Mouse (Mus musculus) olfactory bulb, adult 2 months (tissue): ENCODE measurements around the gene Ddrgk1. TPM values are rescaled to one million over a fixed set of nuclear protein-coding genes. Genes with fewer than 3 reads are reported as not detected.
A peak's percentile ranks its signal among the peaks of the same experiment; 100 is the strongest.

ENCODE experiments used
- H3K27ac ChIP-seq: fragments of 200-500 bp; 2 replicates; pipeline ENCODE4 v1.5.1; 2012; ENCODE audit warnings: low read depth, low read length; ENCODE audit not compliant: insufficient read depth
- H3K4me1 ChIP-seq: fragments of 200-500 bp; 2 replicates; pipeline ENCODE4 v1.6.1; 2012; ENCODE audit warnings: low read length; ENCODE audit not compliant: control insufficient read depth, insufficient read depth
- H3K4me3 ChIP-seq: fragments of 200-500 bp; 2 replicates; pipeline ENCODE4 v1.5.1; 2012; ENCODE audit warnings: mild to moderate bottlenecking, low read depth, low read length, moderate library complexity; ENCODE audit not compliant: insufficient read depth
- CTCF ChIP-seq: fragments of 200-500 bp; IDR thresholded peaks from 2 replicates; pipeline ENCODE4 v1.5.1; 2012; ENCODE audit warnings: low read depth, mild to moderate bottlenecking, low read length, moderate library complexity; ENCODE audit not compliant: insufficient read depth
- POLR2A ChIP-seq: fragments of 200-500 bp; IDR thresholded peaks from 2 replicates; pipeline ENCODE4 v1.6.1; 2012; ENCODE audit warnings: mild to moderate bottlenecking, low read depth, low read length, moderate library complexity; ENCODE audit not compliant: insufficient read depth
- WGBS: fragments of 180-500 bp; shearing (Covaris S2); methylation state at CpG from one replicate; pipeline ENCODE4 v1.1.7; 2018; 5-methylcytosine and 5-hydroxymethylcytosine counted together
- polyA plus RNA-seq: library from polyadenylated mRNA; stranded (reverse); fragments of >200 nt; gene quantifications from 2 replicates; pipeline ENCODE4 v1.2.4, GENCODE M21; 2012; ENCODE audit warnings: low replicate concordance; ENCODE audit not compliant: missing spikeins, insufficient read depth, insufficient read length

Ddrgk1 gene
- polyA plus RNA-seq, 1 experiment = not detected

- Histone ChIP-seq H3K4me3 (peak overlapping the region; percentile 87), H3K4me1 (peaks cover 10% of the 10 kb centered on the region), H3K27ac (no peak overlapping the region)
- TF ChIP-seq POLR2A = no peak
- no peak for TF ChIP-seq CTCF
- WGBS = 55% methylated on average over 6 of the region's 6 CpGs
Measured at GRCm38 (mm10) chr2:130641351-130642025, 23.0 kb downstream of the Ddrgk1 start.

GRCm38 (mm10) chr2:130639276-130639675, 25.2 kb downstream of the Ddrgk1 start:
- 87% methylated on average over 6 of the region's 6 CpGs for WGBS
- Histone ChIP-seq H3K27ac (no peak overlapping the region), H3K4me3 (no peak overlapping the region), H3K4me1 (peaks cover 29% of the 10 kb centered on the region)
- TF ChIP-seq CTCF = no peak

- H3K4me3 ChIP-seq = no peak overlapping the region
- TF ChIP-seq POLR2A (no peak), CTCF (no peak)
- WGBS = 56% methylated on average over 16 of the region's 16 CpGs
- peaks cover 35% of the 10 kb centered on the region for H3K4me1 ChIP-seq
- no peak overlapping the region for H3K27ac ChIP-seq
Measured at GRCm38 (mm10) chr2:130638101-130638611, 26.3 kb downstream of the Ddrgk1 start.

DNA sequence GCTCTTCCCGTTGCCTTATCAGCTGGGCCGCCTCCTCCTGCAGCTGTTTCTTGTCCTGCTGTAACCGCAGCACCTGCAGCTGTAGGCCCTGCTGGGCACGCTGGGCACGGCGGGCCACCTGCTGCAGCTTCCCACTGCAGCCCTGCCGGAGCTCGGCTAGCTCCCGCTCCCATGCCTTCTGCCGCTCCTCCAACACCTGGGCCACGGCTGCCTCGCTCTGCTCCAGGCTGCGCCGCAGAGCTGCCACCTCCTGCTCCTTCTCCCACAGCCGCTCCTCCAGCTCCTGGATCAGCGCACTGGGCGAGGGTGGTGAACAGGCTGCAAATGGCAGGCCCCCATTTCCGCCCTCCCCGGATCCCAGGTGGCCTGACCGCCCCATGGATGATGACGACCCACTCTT, 28.6 kb downstream of the Ddrgk1 start:
- no peak for TF ChIP-seq CTCF
- no peak for TF ChIP-seq POLR2A
- Histone ChIP-seq H3K4me1 (peaks cover 30% of the 10 kb centered on the region), H3K27ac (no peak overlapping the region), H3K4me3 (no peak overlapping the region)
- WGBS = 73% methylated on average over 21 of the region's 21 CpGs

DNA sequence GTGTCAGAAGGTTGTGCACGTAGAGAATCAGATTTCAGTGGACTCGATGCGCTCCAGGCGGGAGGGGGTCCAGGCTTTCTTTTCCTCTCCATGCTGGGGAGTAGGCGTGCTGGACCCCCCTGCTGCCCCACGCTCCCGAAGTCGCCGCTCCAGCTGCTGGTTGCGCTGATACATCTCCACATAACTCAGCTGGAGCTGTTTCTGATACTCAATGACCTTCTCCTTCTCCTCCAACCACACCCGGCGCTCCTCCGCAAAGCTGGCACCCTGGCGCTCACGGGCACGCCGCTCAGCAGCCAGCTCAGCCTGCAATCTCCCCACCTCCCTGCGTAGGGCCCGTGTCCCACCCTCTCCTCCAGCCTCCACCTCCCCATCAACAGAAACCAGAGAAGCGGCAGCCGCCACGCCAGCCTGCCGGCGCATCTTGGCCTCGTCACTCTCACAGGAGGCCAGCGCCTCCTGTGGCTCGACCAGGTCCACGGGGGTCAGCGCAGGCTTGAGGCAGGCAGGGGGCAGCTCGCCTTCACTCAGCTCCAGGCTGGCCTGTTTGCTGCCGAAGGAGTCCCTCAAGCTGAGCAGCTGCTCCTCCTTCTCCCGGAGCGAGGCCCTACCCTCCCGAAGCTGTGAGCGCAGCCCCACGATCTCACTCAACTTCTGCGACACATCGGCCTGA, 29.6 kb downstream of the Ddrgk1 start:
- WGBS = 31% methylated on average over 38 of the region's 38 CpGs
- TF ChIP-seq POLR2A = no peak
- TF ChIP-seq CTCF = no peak
- Histone ChIP-seq H3K4me3 (peak overlapping the region; percentile 45), H3K27ac (0 out of 2 replicates have a peak overlapping the region, but pooled peaks have one; percentile 13), H3K4me1 (peaks cover 30% of the 10 kb centered on the region)

DNA sequence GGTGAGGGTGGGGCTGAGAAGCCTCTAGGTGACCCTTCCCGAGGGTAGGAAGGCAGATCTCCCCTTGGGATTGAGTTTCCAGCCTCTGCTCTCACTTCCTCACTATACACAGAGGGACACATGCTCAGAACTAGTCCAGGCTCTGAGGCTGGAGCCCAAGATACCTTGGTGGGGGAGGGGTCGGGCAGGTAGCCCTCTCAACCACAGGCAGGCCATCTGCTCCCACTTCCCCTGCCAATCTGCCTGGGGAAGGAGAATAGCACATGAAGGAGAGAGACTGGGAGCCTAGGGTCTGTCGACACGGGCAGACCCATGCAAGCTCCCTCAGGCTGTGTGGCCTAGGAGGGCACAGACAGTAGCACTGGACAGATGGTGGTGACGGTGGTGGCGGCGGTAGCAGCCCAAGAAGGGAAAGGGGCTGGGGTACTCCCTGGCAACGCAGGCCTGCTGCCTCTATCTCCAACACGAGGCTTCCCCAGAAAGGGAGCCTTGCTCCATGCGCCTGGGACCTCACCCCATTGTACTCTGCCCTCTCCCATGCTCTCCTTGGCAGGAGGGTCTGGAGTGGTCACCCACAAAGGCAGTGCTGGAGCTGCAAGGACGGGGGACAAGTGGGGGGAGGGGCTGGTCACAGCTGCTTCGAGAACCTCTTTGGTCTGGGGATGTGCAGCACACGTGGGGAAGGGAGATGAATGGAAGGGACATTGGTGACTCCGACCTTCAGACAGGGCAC, 30.3 kb downstream of the Ddrgk1 start:
- Histone ChIP-seq H3K4me3 (peak overlapping the region; percentile 45; the same call in 1 of the 2 replicates), H3K27ac (no peak overlapping the region), H3K4me1 (peaks cover 30% of the 10 kb centered on the region)
- 48% methylated on average over 14 of the region's 14 CpGs for WGBS
- no peak for TF ChIP-seq CTCF

DNA sequence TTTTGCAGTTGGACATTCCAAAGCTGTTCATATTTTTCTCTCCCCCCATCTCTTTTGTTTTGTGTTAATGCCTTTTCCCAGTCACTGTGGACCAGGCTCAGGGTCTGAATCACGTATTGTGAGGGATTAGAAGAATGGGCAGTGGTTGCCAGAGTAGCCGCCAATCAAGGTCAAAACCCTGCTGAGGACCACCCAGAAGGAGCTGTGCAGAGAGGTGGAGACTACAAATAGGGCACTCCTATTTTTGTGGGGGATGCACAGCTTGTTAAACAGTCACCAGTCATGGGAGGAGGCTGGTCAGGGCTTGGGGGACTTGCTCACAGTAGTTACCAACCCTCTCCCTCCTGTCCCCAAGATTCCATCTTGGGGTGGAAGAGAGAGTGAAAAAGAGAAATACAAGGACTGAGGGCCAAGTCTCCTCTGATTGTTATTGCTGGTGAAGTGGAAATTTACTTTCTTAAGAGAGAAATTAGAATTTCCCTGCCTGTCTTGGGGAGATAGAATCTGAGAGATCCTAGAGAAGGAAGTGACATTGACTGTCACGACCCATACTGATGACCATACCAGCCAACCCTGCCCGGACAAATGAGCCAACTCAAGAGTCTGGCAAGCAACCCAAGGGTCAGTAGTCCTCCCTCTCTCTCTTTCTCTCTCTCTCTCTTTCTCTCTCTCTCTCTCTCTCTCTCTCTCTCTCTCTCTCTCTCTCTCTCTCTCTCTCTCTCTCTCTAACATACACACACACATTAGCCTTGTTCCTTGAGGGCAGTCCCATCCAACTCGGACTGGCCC, 31.4 kb downstream of the Ddrgk1 start:
- TF ChIP-seq POLR2A = no peak
- no peak for TF ChIP-seq CTCF
- Histone ChIP-seq H3K27ac (no peak overlapping the region), H3K4me1 (peaks cover 31% of the 10 kb centered on the region), H3K4me3 (no peak overlapping the region)
- WGBS = 38% methylated on average over 5 of the region's 5 CpGs

DNA sequence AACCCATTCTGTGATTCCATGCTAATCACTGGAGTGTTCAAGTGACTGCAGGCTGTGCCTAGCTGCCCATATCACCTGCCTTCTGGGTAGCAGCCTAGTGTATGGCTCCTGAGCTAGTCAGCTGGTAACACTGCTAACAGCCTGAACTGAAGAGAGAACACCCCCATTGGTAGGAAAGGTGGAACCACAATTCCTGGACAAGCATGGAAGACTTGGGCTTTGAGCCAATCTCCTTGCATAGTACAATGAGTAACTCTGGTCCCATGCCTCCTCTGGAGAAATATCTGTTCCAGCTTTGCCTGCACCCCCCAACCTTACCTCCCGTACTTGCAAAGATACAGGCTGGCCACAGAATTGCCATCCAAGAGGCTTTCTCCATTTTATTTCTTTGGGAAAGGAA, 32.0 kb downstream of the Ddrgk1 start:
- Histone ChIP-seq H3K27ac (no peak overlapping the region), H3K4me1 (peaks cover 28% of the 10 kb centered on the region), H3K4me3 (no peak overlapping the region)
- WGBS = 24% methylated on average over 1 of the region's 1 CpGs
- TF ChIP-seq POLR2A (no peak), CTCF (no peak)
